Mouse (Mus musculus) MEL (cell line): ENCODE data around the gene Sertad2. TPM values are rescaled to one million over a fixed set of nuclear protein-coding genes. Genes with fewer than 3 reads are reported as not detected.

Experiments used
- DNase-seq: peaks from one replicate; pipeline ENCODE4 v3.0.0; 2011; ENCODE audit warnings: low read depth, low spot score
- H3K27ac ChIP-seq: 2 replicates; pipeline ENCODE4 v1.5.1; 2012; ENCODE audit warnings: low read depth, mild to moderate bottlenecking, control low read depth, low read length, moderate library complexity; ENCODE audit not compliant: control insufficient read depth
- H3K27me3 ChIP-seq, 2 experiments: fragments of 150-350 bp in 1 of 2; sonication (generic) in 1 of 2; 2 replicates each; pipeline ENCODE4 v1.6.1; 2012; ENCODE audit warnings: low read length in 2 of 2, mild to moderate bottlenecking in 2 of 2, improper control_type of control experiment in 1 of 2, moderate library complexity in 1 of 2; ENCODE audit not compliant: insufficient read depth in 2 of 2, control insufficient read depth in 1 of 2
- H3K36me3 ChIP-seq, 2 experiments: 2 replicates each; pipeline ENCODE4 v1.6.1; 2012 to 2014; ENCODE audit warnings: low read length in 2 of 2, improper control_type of control experiment in 1 of 2, inconsistent platforms in 1 of 2, mild to moderate bottlenecking in 1 of 2; ENCODE audit not compliant: insufficient read depth in 2 of 2, control insufficient read depth in 1 of 2
- H3K4me1 ChIP-seq, 2 experiments: fragments of 150-350 bp in 1 of 2; sonication (generic) in 1 of 2; 2 replicates each; pipeline ENCODE4 v1.6.1; 2012; ENCODE audit warnings: low read length in 2 of 2, improper control_type of control experiment in 1 of 2, mild to moderate bottlenecking in 1 of 2; ENCODE audit not compliant: insufficient read depth in 2 of 2, control insufficient read depth in 1 of 2
- H3K4me3 ChIP-seq, 2 experiments: fragments of 150-350 bp in 1 of 2; sonication (generic) in 1 of 2; 2 replicates each; pipeline ENCODE4 v1.5.1; 2012; ENCODE audit warnings: low read depth in 2 of 2, low read length in 2 of 2, mild to moderate bottlenecking in 2 of 2, moderate library complexity in 2 of 2, control low read depth in 1 of 2, improper control_type of control experiment in 1 of 2; ENCODE audit not compliant: control insufficient read depth in 1 of 2, insufficient read depth in 1 of 2
- H3K79me2 ChIP-seq: 2 replicates; pipeline ENCODE4 v1.6.1; 2012; ENCODE audit warnings: mild to moderate bottlenecking, low read length, moderate library complexity; ENCODE audit not compliant: control insufficient read depth, poor library complexity, insufficient read depth
- H3K9ac ChIP-seq: 2 replicates; pipeline ENCODE4 v1.6.1; 2012; ENCODE audit warnings: low read depth, mild to moderate bottlenecking, control low read depth, low read length, moderate library complexity; ENCODE audit not compliant: control insufficient read depth, poor library complexity, severe bottlenecking
- H3K9me3 ChIP-seq: fragments of 150-350 bp; sonication (generic); replicated peaks from 2 replicates; pipeline ENCODE4 v1.6.1; 2012; ENCODE audit warnings: mild to moderate bottlenecking, low read length, improper control_type of control experiment, moderate library complexity; ENCODE audit not compliant: insufficient read depth
- E2F4 ChIP-seq: IDR thresholded peaks from 2 replicates; pipeline ENCODE4 v1.6.1; 2011; ENCODE audit warnings: low read depth, low read length, improper control_type of control experiment, borderline replicate concordance
- GABPA ChIP-seq: IDR thresholded peaks from 2 replicates; pipeline ENCODE4 v1.6.1; 2012; ENCODE audit warnings: low read depth, mild to moderate bottlenecking, inconsistent platforms, low read length, improper control_type of control experiment, moderate library complexity
- MAX ChIP-seq: IDR thresholded peaks from 2 replicates; pipeline ENCODE4 v1.6.1; 2011; ENCODE audit warnings: low read length, improper control_type of control experiment
- MEF2A ChIP-seq: IDR thresholded peaks from 2 replicates; pipeline ENCODE4 v1.6.1; 2014; ENCODE audit warnings: low read depth, mild to moderate bottlenecking, inconsistent platforms, low read length, improper control_type of control experiment; ENCODE audit not compliant: poor library complexity, insufficient replicate concordance, severe bottlenecking; ENCODE audit errors: extremely low read depth
- NRF1 ChIP-seq: IDR thresholded peaks from 2 replicates; pipeline ENCODE4 v1.6.1; 2014; ENCODE audit warnings: low read depth, mild to moderate bottlenecking, inconsistent platforms, low read length, improper control_type of control experiment, moderate library complexity; ENCODE audit not compliant: poor library complexity, insufficient read depth, severe bottlenecking
- RCOR1 ChIP-seq: IDR thresholded peaks from 2 replicates; pipeline ENCODE4 v1.6.1; 2012; ENCODE audit warnings: low read depth, mild to moderate bottlenecking, inconsistent platforms, low read length, improper control_type of control experiment
- SIN3A ChIP-seq: IDR thresholded peaks from 2 replicates; pipeline ENCODE4 v1.6.1; 2012; ENCODE audit warnings: low read length, improper control_type of control experiment, inconsistent platforms
- SMC3 ChIP-seq: IDR thresholded peaks from 2 replicates; pipeline ENCODE4 v1.6.1; 2011; ENCODE audit warnings: low read depth, low read length, improper control_type of control experiment
- TAL1 ChIP-seq: IDR thresholded peaks from 2 replicates; pipeline ENCODE4 v1.6.1; 2012; ENCODE audit warnings: mild to moderate bottlenecking, inconsistent platforms, low read length, moderate library complexity, mixed read lengths
- TBP ChIP-seq: IDR thresholded peaks from 2 replicates; pipeline ENCODE4 v1.8.0; 2011; ENCODE audit warnings: low read depth, low read length, improper control_type of control experiment
- TCF12 ChIP-seq: IDR thresholded peaks from 2 replicates; pipeline ENCODE4 v1.6.1; 2014; ENCODE audit warnings: low read depth, mild to moderate bottlenecking, inconsistent platforms, low read length, improper control_type of control experiment, moderate library complexity
- UBTF ChIP-seq: IDR thresholded peaks from 2 replicates; pipeline ENCODE4 v1.6.1; 2012; ENCODE audit warnings: low read depth, mild to moderate bottlenecking, inconsistent platforms, low read length, improper control_type of control experiment, moderate library complexity, borderline replicate concordance; ENCODE audit not compliant: insufficient read depth
- ZMIZ1 ChIP-seq: IDR thresholded peaks from 2 replicates; pipeline ENCODE4 v1.6.1; 2012; ENCODE audit warnings: low read depth, mild to moderate bottlenecking, inconsistent platforms, low read length, improper control_type of control experiment, moderate library complexity
- polyA plus RNA-seq, 2 experiments: library from polyadenylated mRNA; stranded (reverse) in 1 of 2; unstranded in 1 of 2; fragments of >175 nt in 1 of 2; fragments of >200 nt in 1 of 2; gene quantifications; 2 replicates each; pipeline versions ENCODE4 v1.2.1 to v1.2.4; 2012; ENCODE audit warnings: low replicate concordance in 2 of 2, low read depth in 1 of 2; ENCODE audit not compliant: insufficient read length in 2 of 2, insufficient read depth in 1 of 2, missing spikeins in 1 of 2
- total RNA-seq: library from RNA; depleted of rRNA; stranded (reverse); fragments of 300-350 nt; gene quantifications from 2 replicates; pipeline ENCODE4 v1.2.3, GENCODE M21; 2012

The Sertad2 gene
- total and polyA plus RNA-seq, 3 experiments: 7.0 to 11.5 TPM; not detected in 1

GRCm38 (mm10) chr11:20645521-20645920, 102.5 kb downstream of the Sertad2 start:
- H3K36me3 ChIP-seq: peaks cover 0 to 5% of the 10 kb centered on the region in 2 experiments; a peak in 1 of 4 replicates
- no peak for DNase-seq
- H3K4me3 ChIP-seq: no peak overlapping the region

GRCm38 (mm10) chr11:20646142-20646541, 103.1 kb downstream of the Sertad2 start:
- no peaks in the 10 kb centered on the region for H3K4me1 ChIP-seq
- no peak for TF ChIP-seq MEF2A
- TF ChIP-seq ZMIZ1: no peak
- TF ChIP-seq NRF1: no peak
- TF ChIP-seq SIN3A: no peak
- no peak for TF ChIP-seq GABPA
- TF ChIP-seq TBP: no peak
- no peak for TF ChIP-seq MAX
- no peak for TF ChIP-seq E2F4
- no peak for TF ChIP-seq UBTF
- no peak for TF ChIP-seq SMC3
- TF ChIP-seq RCOR1: no peak
- no peak for TF ChIP-seq TAL1
- no peak for TF ChIP-seq TCF12
- H3K79me2 ChIP-seq: peaks cover 12% of the 10 kb centered on the region
- DNase-seq: no peak
- no peak overlapping the region for H3K27ac ChIP-seq
- peaks cover 0 to 5% of the 10 kb centered on the region in 2 experiments; a peak in 1 of 4 replicates for H3K36me3 ChIP-seq
- H3K27me3 ChIP-seq: no peaks in the 10 kb centered on the region
- H3K9ac ChIP-seq: no peak overlapping the region
- H3K9me3 ChIP-seq: no peaks in the 10 kb centered on the region
- H3K4me3 ChIP-seq: no peak overlapping the region

More at GRCm38 (mm10) chr11:20645521-20645920, 102.5 kb downstream of the Sertad2 start:
- Histone ChIP-seq H3K79me2 (peaks cover 17% of the 10 kb centered on the region), H3K4me1 (no peaks in the 10 kb centered on the region), H3K9me3 (no peaks in the 10 kb centered on the region), H3K27me3 (no peaks in the 10 kb centered on the region), H3K9ac (no peak overlapping the region), H3K27ac (no peak overlapping the region)
- TF ChIP-seq E2F4: no peak
- no peak for TF ChIP-seq SMC3
- no peak for TF ChIP-seq ZMIZ1
